Mouse (Mus musculus): ENCODE results near the gene Dnajc3.
"Not testable (repeated sequence)": the region's sequence is repeated elsewhere in the genome, so short reads cannot be mapped to it uniquely, and the experiment has no call there.

The Dnajc3 gene

DNA sequence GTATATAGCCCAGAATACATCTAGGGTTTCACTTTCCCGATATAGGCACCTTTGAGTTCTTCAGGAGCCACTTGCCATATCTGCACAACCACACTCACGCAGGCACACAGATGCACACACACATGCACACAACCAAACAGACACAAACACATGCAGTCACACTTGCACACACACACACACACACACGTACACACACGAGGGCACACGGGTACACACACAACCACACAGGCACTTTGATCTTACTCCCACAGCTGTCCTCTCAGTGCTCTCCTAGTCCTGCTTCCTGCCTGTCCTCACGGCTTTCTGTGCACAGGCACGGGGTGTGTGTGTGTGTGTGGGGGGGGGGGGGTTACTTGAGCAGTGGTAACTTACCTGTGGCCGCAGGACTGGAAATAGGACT, 4.8 kb upstream of the Dnajc3 start:
- DNase-seq: no peak

DNA sequence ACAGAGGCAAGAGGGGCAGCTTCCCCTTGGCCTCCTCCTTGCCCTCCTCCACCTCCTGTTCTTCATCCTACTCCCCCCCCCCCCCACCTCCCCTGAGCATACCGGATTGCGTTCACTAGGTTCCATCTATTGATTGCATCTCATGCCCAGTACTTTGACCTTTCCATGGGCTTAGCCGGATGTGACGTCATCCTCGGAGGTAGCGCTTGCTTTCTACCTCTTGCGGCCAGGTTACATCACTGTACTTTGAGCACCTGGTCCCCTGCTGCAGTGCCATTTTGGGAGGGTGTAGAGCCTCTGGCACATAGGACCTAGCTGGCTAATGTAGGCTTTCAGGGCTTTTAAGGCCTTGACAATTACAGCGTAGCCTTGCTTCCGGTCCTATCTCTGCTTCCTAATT, 3.1 kb upstream of the Dnajc3 start:
- no peak for DNase-seq

DNA sequence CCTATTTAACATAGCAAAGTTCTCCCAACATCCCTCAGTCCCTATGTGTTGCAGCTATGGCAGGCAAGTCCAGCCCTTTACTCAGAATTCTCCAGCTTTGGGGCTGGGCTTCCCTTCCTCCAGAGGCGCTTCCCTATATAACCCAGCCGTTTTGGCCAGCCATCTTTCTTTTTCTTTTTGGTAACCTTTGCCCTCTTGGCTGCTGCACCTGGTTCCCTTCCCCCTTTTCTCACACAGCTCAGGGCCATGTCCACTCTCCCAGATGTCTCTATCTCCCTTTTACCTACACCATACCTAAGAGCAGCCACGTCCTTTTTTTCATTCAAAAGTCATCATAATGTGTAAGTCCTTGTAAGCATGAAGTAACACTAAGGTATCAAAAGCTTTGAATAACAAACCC, 1.5 kb upstream of the Dnajc3 start:
- no peak for DNase-seq

DNA sequence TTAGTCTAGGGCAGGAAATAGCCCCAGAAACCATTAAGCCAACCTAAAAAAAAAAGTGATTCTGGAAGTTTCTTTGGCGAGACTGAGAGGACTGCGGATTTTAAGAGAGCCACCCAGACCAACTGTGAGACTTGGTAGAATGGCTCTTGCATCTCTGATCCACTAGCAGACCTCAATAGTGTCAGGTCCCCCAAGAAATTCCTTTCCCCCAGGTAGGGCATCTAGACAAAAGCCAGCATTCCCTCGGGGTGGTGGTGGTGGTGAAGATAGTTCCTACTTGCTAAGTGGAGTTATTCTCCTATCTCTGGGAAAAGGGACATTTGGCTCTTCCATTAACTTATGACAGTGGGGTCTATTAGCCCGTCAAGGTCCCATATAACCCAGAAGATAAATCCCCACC, 824 bp upstream of the Dnajc3 start:
- no peak for DNase-seq

DNA sequence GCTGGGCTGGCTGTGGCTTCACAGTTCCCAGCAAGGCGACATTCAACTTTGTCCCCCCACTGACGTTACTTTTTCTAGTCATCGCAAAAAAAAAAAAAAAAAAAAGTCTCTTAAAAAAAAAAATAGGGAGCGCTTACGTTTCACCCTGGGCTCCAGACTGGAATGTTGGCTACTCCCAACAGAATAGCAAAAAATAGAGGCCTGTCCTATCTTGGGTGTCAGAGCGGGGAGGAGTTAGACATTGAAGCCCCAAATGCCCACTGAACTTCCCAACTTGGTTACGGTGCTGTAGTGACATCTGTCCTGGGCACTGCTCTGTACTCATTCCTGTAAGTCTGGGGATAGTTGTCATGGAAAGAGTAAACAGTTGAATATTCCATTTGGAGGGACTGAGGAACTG, 775 bp downstream of the Dnajc3 start:
- DNase-seq: no peak

DNA sequence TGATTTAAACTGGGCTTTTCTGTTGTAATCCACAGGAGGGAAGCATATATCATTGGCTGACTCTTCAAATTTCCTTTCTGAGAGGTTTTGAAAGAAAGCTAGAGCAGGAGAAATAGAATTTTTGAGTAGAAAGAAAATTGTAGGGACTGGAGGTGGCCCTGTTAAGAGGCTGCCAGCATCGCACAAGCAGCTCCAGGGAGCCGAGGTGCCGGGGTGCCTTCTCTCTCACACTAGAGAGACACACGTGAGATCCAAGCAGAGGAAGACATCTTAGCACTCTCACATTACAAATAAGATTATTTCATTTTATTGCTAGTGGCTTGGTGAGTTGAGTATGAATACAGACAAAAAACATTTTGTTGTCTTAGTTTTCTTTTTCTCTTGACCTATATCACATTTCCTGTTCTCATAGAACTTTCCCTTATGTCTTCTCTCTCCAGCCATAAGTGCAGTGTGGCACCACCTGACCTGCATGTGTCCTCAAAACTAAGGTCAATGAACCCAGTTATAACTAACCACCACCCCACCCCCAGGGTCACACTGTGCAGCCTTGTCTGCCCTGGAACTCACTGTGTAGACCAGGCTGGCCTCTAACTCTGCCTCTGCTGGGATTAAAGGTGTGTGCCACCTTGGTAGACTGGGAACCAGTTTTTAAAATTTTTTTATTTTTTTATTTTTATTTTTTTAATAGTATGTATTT, 3.2 kb downstream of the Dnajc3 start:
- no peak for DNase-seq

DNA sequence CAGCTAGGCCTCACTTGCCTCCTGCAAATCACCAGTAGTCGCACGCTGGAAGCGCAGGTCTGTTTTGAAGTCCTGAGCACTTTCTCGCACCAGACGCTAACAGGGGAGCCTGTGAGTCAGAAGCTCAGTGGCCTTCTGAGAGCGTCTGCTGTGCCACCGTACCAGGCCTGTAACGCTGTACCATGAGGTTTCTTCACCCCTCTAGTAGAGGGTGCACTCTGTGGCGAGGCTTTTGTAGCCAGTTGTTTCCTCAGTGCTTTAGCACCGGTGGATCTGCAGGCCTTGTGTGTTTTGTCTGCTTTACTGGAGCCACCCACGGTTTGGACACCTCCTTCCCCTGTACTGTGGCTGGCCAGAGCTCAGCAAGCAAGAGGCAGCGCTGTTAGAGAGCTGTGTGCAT, 4.3 kb downstream of the Dnajc3 start:
- no peak for DNase-seq

DNA sequence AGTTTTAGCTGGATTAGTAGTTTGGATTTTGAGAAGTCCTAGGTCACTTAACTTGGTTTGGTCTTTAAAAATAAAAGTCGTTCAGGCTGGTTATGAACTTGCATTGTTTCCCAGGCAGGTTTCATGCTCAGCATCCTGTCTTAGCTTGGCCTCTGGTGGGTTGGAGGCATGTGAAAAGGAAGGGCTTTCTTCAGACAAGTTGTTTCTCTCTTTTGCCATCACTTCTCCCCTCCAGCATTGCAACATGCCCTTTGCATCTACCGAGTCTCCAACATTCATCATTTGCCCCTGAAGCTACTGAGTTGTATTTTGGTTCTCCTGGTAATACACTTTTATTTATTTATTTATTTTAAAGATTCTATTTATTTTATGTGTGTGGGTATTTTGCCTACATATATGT, 6.9 kb downstream of the Dnajc3 start:
- no peak for DNase-seq

DNA sequence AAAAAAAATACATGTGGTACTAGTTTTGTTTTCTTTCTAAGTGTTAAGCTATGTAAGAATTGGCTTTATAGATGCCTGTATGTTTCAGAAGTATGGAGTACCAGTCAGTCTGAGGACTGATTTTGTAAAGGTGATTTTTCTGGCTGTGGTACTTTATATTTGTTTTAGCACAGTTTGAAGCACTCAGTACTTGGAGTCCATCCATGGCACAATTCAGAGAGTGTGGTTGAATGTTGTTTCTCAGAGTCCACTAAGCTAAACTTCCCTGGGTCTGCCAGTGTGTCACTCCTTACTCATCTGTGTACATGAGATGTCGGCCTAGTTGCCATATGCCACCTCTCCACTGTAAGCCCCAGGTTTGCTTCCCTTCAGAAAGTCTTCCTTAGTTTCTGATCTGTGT, 11.1 kb downstream of the Dnajc3 start:
- DNase-seq: no peak

DNA sequence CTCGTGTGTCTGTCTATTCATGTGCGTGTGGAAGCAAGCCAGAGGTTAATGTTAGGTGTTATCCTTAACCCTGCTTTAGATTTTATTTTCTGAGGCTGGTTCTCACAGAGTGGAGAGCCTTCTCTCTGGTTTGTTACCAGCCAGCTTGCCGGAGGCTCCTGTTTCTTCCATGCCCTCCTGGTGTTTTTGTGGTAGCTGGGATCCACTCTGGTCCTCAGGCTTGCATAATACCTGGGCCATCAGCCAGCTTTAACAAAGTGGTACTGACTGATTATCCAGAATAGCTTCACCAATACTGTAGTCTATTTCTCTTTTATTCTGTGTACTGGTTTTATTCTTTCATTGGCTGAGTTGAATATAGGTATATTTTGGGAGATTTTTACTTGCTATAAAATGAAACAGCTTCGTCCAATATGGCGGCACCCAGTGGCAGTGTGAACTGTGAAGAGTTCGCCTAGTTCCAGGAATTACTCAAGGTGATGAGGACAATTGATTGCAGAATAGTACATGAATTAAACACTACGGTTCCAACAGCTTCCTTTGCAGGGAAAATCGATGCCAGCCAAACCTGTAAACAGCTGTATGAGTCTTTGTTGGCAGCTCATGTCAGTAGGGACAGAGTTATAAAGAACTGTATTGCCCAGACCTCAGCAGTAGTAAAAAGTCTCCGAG, 14.3 kb downstream of the Dnajc3 start:
- no peak for DNase-seq

DNA sequence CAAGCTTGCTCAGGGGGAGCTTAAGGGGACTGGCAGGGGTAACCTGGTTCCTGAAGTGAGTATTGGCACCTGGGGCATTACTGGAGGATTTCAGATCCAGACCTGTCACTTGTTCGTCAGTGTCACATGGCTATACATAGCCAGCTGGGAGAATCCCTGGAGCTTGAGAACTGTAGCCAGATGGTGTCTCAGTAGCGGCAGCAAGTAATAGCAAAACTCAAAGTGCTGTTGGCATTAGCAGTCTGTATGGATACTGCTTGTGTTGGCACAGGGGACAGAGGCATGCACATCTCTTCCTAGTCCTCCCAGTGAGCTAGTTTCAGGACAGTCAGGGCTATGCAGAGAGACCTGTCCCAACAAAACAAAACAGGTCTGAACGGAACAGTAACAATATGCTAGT, 20.2 kb downstream of the Dnajc3 start:
- DNase-seq: no peak

DNA sequence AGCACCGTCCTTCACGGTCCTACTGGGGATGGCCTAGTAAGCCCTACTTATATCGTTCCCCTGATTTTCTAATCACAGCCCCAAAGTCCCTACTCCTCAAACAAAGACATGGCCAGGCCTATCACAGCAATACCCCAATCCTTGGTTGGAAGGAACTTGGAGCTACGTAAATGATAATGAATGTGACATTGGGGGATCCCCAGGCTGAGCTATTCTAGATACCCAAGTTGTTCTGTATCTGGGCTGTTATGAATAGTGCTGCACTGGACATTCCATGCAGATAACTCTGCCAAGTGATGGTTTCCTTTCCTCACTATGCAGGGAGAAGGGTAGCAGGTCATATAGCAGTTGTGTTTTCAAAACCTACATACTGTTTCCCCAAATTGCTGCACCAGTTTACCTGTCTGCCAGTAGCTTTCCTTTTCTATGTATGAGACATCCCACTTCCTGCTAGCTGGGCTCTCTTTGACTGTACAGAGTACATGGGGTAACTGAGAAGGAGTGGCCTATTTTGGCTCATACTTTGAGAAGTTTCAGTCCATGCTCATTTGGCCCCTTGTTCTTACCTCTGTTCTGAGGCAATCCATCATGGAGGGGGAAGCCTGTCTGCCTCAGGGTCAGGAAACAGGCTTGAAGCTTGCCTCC, 27.7 kb downstream of the Dnajc3 start:
- no peak for DNase-seq

DNA sequence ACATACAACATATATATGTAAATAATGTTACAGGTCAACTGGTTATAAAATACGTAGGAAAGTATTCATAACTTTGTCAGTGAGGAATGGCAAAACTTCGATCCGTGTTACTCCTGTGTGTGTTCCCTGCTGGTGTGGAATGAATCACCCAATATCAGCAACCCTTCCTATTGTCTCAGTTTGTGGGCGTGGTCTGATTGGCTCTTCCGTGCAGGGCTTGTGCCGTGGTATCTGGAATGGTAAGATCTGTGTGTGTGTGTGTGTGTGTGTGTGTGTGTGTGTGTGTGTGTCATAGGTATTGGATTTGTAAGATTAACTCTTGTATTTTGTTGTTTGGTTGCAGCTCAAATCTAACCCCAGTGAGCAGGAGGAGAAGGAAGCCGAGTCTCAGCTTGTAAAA, 29.9 kb downstream of the Dnajc3 start:
- DNase-seq: no peak

DNA sequence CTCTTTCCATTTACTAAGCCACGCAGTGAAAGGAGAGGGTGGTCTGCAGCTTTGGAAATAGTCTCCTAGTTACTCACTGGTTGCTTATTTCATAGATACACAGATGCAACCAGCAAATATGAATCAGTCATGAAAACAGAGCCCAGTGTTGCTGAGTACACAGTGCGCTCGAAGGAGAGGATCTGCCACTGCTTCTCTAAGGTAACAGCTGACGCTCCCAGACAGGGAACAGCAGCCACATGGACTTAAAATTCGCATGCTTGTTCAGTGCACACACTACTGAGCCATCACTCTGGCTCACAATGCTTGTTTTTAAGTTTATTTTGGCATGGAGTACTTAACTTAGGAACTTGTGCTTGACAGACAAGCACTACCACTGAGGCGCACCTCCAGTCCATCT, 34.5 kb downstream of the Dnajc3 start:
- DNase-seq: no peak

DNA sequence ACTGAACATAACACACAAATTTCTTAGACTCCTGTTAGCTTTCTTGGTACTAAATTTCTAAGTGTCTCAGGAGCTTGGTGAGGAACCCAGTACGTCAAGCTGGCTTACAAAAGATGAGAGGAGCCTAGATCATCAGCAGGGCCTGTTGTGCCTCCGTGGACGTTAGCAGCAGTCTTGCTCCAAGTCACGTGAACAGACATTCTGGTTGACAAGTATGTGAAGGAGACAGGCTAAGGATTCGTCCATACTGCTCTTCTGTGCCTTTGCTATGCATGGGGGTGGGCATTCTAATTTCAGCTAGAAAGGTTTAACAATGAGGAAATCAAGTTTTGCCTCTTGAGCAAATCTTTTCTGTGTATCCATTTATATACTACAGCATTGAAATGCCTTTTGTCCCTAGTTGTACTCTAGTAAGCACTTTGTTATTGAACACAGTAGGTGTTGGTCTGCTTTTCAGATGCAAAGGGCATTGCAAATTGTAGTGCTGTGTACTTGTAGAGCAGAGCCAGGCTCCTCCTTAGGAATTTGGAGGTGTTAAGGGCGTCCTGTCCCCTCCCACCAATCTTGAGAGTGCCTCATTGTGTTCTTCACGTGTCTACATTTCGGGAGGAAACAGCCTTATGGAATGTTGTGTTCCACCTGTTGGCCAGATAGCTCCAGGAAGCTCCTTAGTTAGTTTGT, 39.5 kb downstream of the Dnajc3 start:
- no peak for DNase-seq

DNA sequence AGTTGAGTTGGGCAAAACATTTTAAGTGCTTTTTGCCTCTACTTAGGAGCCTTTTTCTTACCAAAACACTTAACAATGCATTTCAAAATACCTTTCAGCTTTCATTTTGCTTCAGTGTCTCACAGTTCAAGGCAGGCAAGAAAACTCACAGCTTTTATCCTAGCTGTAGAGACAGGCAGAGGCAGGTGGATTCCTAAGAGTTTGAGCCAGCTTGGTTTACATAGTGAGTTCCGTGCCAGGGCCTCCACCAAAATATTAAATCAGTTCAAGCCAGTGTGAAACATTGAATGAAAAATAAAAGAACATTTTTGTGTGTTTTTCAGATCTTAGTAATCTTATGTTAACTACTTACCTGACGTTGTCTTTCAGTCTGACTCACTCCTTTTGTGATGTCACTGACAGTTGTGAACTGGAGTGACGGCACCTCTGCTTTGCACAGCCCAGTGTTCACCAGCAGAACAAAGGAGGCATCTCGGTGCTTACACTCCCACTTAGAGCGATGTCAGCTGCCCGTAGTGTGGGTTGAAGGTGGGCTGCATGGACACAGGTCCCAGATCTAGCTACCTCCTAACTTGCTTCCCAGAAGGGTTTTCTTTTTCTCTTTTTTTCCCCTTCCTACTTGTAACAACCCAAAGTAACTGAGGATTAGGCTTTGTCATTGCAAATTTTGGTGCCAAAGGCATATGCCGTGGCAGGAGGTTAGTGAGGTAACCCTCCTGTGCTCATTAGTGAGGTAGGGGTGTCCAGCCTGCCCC, 42.0 kb downstream of the Dnajc3 start:
- DNase-seq: no peak

DNA sequence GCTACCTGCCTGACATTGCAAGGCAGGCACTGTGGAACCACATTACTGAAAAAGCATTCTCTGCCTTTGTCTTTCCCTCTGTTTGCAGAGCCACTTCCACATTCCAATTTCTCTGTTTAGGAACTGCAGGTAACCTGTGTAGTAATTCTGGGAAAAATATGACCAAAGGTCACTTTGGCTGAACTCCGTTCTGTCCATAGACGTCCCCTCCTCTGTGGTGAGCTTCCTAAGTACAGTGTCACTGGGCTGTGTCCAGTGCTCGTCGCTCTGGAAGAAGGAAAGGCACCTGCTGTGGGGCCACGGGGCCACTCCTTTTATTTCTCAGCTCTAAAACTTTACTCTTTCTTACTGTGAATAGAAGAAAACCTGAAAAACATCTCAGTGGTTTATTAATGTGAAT, 42.6 kb downstream of the Dnajc3 start:
- DNase-seq: no peak

DNA sequence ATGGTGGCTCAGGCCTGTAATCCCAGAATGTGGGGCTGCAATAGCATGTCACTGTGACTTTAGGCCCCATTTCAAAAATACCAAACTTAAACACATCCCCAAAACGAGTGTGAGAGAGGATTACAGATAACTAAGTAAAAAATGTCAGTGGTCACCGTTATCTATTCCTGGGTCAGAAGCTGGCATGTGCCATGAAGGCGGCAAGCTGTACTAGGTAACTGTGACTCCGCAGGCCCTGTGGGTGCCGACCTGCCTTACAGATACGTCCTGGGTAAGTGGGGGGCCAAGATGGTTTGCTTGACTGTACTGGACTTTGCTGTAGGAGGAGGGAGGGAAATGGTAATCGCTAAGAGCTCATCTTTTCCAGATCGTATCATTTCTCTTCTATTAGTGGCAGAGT, 43.1 kb downstream of the Dnajc3 start:
- DNase-seq: no peak

DNA sequence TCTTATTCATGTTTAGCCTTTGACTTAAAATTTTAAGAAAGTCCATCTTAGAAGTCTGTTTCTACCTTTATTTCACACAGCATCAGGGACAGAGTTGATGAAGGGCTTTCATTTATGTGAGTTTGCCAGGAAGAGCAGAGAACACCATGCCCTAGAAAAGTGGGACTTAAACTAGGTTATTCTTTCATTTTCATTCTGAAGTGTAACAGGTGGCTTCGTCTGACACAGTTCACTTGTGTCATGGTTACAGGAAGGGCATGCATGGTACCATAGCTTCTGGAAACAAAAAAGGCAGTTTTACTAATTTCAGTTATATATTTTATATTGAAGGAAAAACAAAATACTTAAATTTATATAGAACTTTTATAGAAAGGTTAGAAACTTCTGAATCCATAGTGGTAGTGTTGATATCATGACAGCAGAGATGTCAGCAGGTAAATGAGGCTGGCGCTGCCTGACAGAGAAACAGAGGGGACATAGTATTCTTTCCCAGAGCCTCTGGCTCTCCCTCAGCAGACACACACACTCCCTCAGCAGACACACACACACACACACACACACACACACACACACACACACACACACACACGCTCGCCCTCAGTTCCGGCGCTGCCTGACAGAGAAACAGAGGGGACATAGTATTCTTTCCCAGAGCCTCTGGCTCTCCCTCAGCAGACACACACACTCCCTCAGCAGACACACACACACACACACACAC, 44.1 kb downstream of the Dnajc3 start:
- DNase-seq: not testable (repeated sequence)

DNA sequence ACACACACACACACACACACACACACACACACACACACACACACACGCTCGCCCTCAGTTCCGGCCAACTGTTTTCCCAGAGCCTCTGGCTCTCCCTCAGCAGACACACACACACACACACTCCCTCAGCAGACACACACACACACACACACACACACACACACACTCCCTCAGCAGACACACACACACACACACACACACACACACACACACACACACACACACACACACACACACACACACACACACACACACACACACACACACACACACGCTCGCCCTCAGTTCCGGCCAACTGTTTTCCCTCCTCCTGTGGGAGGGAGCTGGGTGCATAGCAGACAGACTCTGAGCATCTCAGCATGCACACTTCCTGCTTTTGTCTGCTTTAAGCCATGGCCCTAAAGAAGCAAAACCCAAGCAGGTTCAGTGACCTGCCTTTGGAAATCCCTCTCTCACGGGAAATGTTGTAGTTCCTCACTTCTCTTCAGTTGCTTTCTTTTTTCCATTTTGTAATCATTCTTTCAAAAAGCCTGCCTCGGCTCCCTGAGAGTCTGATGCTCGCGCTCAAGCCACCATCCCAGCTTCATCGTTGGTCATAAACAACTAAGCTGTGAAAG, 44.8 kb downstream of the Dnajc3 start:
- not testable (repeated sequence) for DNase-seq

DNA sequence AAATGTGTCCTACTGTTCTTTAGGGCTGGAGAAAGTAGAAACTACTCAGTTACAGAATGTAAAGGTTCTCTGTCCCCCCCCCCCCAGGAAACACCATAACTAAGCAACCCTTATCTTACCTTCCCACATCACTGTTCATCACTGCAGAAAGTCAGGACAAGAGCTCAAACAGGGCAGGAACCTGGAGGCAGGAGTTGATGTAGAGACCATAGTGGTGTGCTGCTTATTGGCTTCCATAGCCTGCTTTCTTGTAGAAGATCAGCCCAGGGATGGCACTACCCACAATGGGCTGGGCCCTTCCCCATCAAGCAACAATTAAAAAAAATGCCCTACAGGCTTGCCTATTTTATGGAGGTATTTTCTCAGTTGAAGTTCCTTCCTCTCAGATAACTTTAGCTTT, 45.6 kb downstream of the Dnajc3 start:
- no peak for DNase-seq

DNA sequence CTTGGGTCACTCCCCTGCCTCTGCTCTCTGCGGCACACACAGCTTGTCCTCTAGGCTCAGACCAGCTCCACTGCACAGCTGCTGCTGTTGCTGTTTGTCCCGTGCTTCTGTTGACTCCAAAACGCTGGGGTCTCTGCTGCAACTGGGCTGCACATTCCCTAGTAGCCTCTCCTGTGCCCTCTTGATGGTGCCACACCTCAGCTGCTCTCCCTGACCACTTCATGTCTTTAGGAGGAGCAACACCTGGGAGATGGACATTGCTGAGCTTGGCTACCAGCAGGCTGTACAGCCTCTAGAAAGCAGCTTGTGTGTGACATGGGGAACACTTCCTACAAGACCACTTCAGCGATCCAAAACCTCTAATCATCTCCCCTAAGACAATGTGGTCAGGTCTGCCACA, 46.4 kb downstream of the Dnajc3 start:
- DNase-seq: no peak
